Mouse (Mus musculus): Measurements from ENCODE around the gene Zfp78.

The Zfp78 gene

GRCm38 (mm10) chr7:6388971-6389370 lies 25.9 kb downstream of the Zfp78 start:
- no peak for DNase-seq (ENCODE audit: low read depth, low spot score)

GRCm38 (mm10) chr7:6389449-6389848 lies 26.4 kb downstream of the Zfp78 start:
- DNase-seq (ENCODE audit: low read depth, low spot score) = peak; percentile 9

- DNase-seq (ENCODE audit: low read depth, low spot score) = peak; percentile 74
Observed at GRCm38 (mm10) chr7:6397996-6398975, 35.2 kb downstream of the Zfp78 start, which contains the start of gene Smim17. Gene Smim17, plus strand, starts transcription at chr7:6398715.

GRCm38 (mm10) chr7:6410043-6410442 lies 47.0 kb downstream of the Zfp78 start, which contains the start of gene Gm20715:
Gene Gm20715, plus strand, starts transcription at chr7:6410277.
- peak; percentile 83 for DNase-seq (ENCODE audit: low read depth, low spot score)

- no peak for DNase-seq (ENCODE audit: low read depth, low spot score)
Observed at GRCm38 (mm10) chr7:6414626-6415441, 51.8 kb downstream of the Zfp78 start.

GRCm38 (mm10) chr7:6415442-6415787 lies 52.3 kb downstream of the Zfp78 start:
- DNase-seq (ENCODE audit: low read depth, low spot score) = no peak

GRCm38 (mm10) chr7:6419894-6420293 lies 56.8 kb downstream of the Zfp78 start:
- no peak for DNase-seq (ENCODE audit: low read depth, low spot score)

GRCm38 (mm10) chr7:6429381-6429780 lies 66.3 kb downstream of the Zfp78 start:
- peak; percentile 3 for DNase-seq (ENCODE audit: low read depth, low spot score)

- DNase-seq (ENCODE audit: low read depth, low spot score) = peak; percentile 70
Observed at GRCm38 (mm10) chr7:6430342-6430741, 67.3 kb downstream of the Zfp78 start.
